Mouse (Mus musculus) heart, embryonic 15.5 days (tissue): ENCODE measurements at regions not wholly inside any gene's neighbourhood (a gene's known extent, or its start where the extent isn't known, plus 50 kb on each side); places are given as distances from the start of the nearest gene placed in this dataset.

Experiments used
- ATAC-seq: fragments of 200-750 bp; cut with Nextera tagmentation; replicated peaks from 2 replicates; pipeline ENCODE4 v1.8.0; 2017; ENCODE audit warnings: low read depth, moderate TSS enrichment; ENCODE audit not compliant: insufficient number of reproducible peaks, insufficient read depth, low FRiP score
- H3K27ac ChIP-seq: fragments of 300-500 bp; sonication (generic); 2 replicates; pipeline ENCODE4 v1.5.1; 2015; ENCODE audit warnings: mild to moderate bottlenecking, inconsistent platforms
- H3K27me3 ChIP-seq: fragments of 300-500 bp; sonication (generic); 2 replicates; pipeline ENCODE4 v1.6.1; 2015; ENCODE audit warnings: inconsistent platforms
- H3K36me3 ChIP-seq: fragments of 300-500 bp; sonication (generic); 2 replicates; pipeline ENCODE4 v1.6.1; 2015; ENCODE audit warnings: mild to moderate bottlenecking, inconsistent platforms
- H3K4me1 ChIP-seq: fragments of 300-500 bp; sonication (generic); replicated peaks from 2 replicates; pipeline ENCODE4 v1.6.1; 2015; ENCODE audit warnings: inconsistent platforms
- H3K4me2 ChIP-seq: fragments of 300-500 bp; sonication (generic); 2 replicates; pipeline ENCODE4 v1.6.1; 2015; ENCODE audit warnings: inconsistent platforms, mild to moderate bottlenecking, moderate library complexity
- H3K4me3 ChIP-seq: fragments of 300-500 bp; sonication (generic); 2 replicates; pipeline ENCODE4 v1.5.1; 2015; ENCODE audit warnings: mild to moderate bottlenecking, inconsistent platforms
- H3K9ac ChIP-seq: fragments of 300-500 bp; sonication (generic); 2 replicates; pipeline ENCODE4 v1.6.1; 2015; ENCODE audit warnings: mild to moderate bottlenecking, inconsistent platforms
- H3K9me3 ChIP-seq: fragments of 300-500 bp; sonication (generic); replicated peaks from 2 replicates; pipeline ENCODE4 v1.6.1; 2016; ENCODE audit warnings: inconsistent platforms
- WGBS: fragments of 180-500 bp; shearing (Covaris S2); methylation state at CpG from one replicate; pipeline ENCODE4 v1.1.7; 2015; ENCODE audit warnings: mixed read lengths; 5-methylcytosine and 5-hydroxymethylcytosine counted together

- ATAC-seq, result no peak
- Histone ChIP-seq H3K9ac (no peak overlapping the region), H3K4me2 (no peak overlapping the region), H3K27ac (no peak overlapping the region), H3K36me3 (no peaks in the 10 kb centered on the region), H3K27me3 (no peaks in the 10 kb centered on the region), H3K9me3 (no peaks in the 10 kb centered on the region), H3K4me1 (no peaks in the 10 kb centered on the region), H3K4me3 (no peak overlapping the region)
Measured at GRCm38 (mm10) chr3:136494831-136495230, 169.0 kb upstream of the Bank1 start.

DNA sequence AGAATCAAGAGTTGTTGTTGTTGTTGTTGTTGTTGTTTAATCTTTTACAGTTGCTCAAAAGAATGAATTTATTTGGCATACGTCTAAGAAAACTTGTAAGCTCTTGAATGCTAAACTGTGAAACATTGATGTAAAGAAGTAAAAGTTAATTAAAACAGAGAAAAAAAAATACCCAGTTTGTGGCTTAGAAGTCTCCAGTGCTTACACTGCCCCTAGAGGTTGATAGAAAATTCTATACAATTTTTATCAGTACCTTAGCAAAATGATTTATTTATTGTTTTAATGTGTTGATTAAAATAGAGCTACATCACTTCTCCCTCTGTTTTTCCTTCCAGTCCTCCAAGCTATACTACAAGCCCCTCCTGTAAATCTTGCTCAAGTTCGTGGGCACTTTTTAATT, 165.8 kb upstream of the Bank1 start:
- ATAC-seq, result no peak
- Histone ChIP-seq H3K4me1 (no peaks in the 10 kb centered on the region), H3K27ac (no peak overlapping the region), H3K27me3 (no peaks in the 10 kb centered on the region), H3K9me3 (no peaks in the 10 kb centered on the region), H3K9ac (no peak overlapping the region), H3K36me3 (no peaks in the 10 kb centered on the region), H3K4me3 (no peak overlapping the region), H3K4me2 (no peak overlapping the region)
- 77% methylated on average over 2 of the region's 2 CpGs for WGBS

- Histone ChIP-seq H3K4me2 (no peak overlapping the region), H3K9ac (no peak overlapping the region), H3K36me3 (no peaks in the 10 kb centered on the region), H3K27ac (no peak overlapping the region), H3K4me3 (no peak overlapping the region), H3K27me3 (no peaks in the 10 kb centered on the region), H3K9me3 (no peaks in the 10 kb centered on the region), H3K4me1 (no peaks in the 10 kb centered on the region)
- 85% methylated on average over 3 of the region's 3 CpGs for WGBS
- ATAC-seq, result no peak
Measured at GRCm38 (mm10) chr3:136471693-136472092, 145.8 kb upstream of the Bank1 start.

GRCm38 (mm10) chr3:136462747-136463146, 136.9 kb upstream of the Bank1 start:
- no peak overlapping the region for H3K4me3 ChIP-seq
- H3K27ac ChIP-seq, result no peak overlapping the region
- no peaks in the 10 kb centered on the region for H3K4me1 ChIP-seq
- no peak overlapping the region for H3K4me2 ChIP-seq
- no peaks in the 10 kb centered on the region for H3K27me3 ChIP-seq
- H3K36me3 ChIP-seq, result no peaks in the 10 kb centered on the region
- 76% methylated on average over 3 of the region's 3 CpGs for WGBS
- no peak overlapping the region for H3K9ac ChIP-seq
- ATAC-seq, result no peak
- no peaks in the 10 kb centered on the region for H3K9me3 ChIP-seq

- no peak overlapping the region for H3K4me2 ChIP-seq
- H3K9me3 ChIP-seq, result no peaks in the 10 kb centered on the region
- no peak overlapping the region for H3K9ac ChIP-seq
- 63% methylated on average over 10 of the region's 10 CpGs for WGBS
- no peak overlapping the region for H3K4me3 ChIP-seq
- H3K36me3 ChIP-seq, result no peaks in the 10 kb centered on the region
- H3K27me3 ChIP-seq, result no peaks in the 10 kb centered on the region
- ATAC-seq, result no peak
- no peak overlapping the region for H3K27ac ChIP-seq
- H3K4me1 ChIP-seq, result no peaks in the 10 kb centered on the region
Measured at GRCm38 (mm10) chr3:136456471-136457117, 130.7 kb upstream of the Bank1 start.

- ATAC-seq, result no peak
- H3K36me3 ChIP-seq, result no peaks in the 10 kb centered on the region
- H3K9ac ChIP-seq, result no peak overlapping the region
- no peaks in the 10 kb centered on the region for H3K4me1 ChIP-seq
- H3K27ac ChIP-seq, result no peak overlapping the region
- H3K9me3 ChIP-seq, result no peaks in the 10 kb centered on the region
- 74% methylated on average over 7 of the region's 7 CpGs for WGBS
- H3K4me3 ChIP-seq, result no peak overlapping the region
- H3K4me2 ChIP-seq, result no peak overlapping the region
- H3K27me3 ChIP-seq, result no peaks in the 10 kb centered on the region
Measured at GRCm38 (mm10) chr3:136455651-136456470, 130.0 kb upstream of the Bank1 start.

- Histone ChIP-seq H3K9me3 (no peaks in the 10 kb centered on the region), H3K4me3 (no peak overlapping the region), H3K27ac (no peak overlapping the region), H3K27me3 (no peaks in the 10 kb centered on the region), H3K36me3 (no peaks in the 10 kb centered on the region), H3K4me1 (no peaks in the 10 kb centered on the region), H3K9ac (no peak overlapping the region), H3K4me2 (no peak overlapping the region)
- 87% methylated on average over 3 of the region's 3 CpGs for WGBS
- ATAC-seq, result no peak
Measured at GRCm38 (mm10) chr3:136454967-136455366, 129.1 kb upstream of the Bank1 start.

- no peak overlapping the region for H3K4me2 ChIP-seq
- H3K27ac ChIP-seq, result no peak overlapping the region
- no peaks in the 10 kb centered on the region for H3K27me3 ChIP-seq
- H3K4me3 ChIP-seq, result no peak overlapping the region
- ATAC-seq, result no peak
- no peaks in the 10 kb centered on the region for H3K4me1 ChIP-seq
- H3K36me3 ChIP-seq, result no peaks in the 10 kb centered on the region
- 64% methylated on average over 9 of the region's 9 CpGs for WGBS
- no peak overlapping the region for H3K9ac ChIP-seq
- no peaks in the 10 kb centered on the region for H3K9me3 ChIP-seq
Measured at GRCm38 (mm10) chr3:136450986-136451774, 125.3 kb upstream of the Bank1 start.

- Histone ChIP-seq H3K27me3 (no peaks in the 10 kb centered on the region), H3K4me2 (no peak overlapping the region), H3K9ac (no peak overlapping the region), H3K4me1 (no peaks in the 10 kb centered on the region), H3K27ac (no peak overlapping the region), H3K4me3 (no peak overlapping the region), H3K9me3 (no peaks in the 10 kb centered on the region), H3K36me3 (no peaks in the 10 kb centered on the region)
- ATAC-seq, result no peak
- WGBS, result 77% methylated on average over 2 of the region's 2 CpGs
Measured at GRCm38 (mm10) chr3:136450361-136450895, 124.6 kb upstream of the Bank1 start.

- H3K4me2 ChIP-seq, result no peak overlapping the region
- H3K4me3 ChIP-seq, result no peak overlapping the region
- H3K9me3 ChIP-seq, result no peaks in the 10 kb centered on the region
- no peak overlapping the region for H3K9ac ChIP-seq
- ATAC-seq, result no peak
- no peaks in the 10 kb centered on the region for H3K4me1 ChIP-seq
- WGBS, result 78% methylated on average over 4 of the region's 4 CpGs
- no peaks in the 10 kb centered on the region for H3K36me3 ChIP-seq
- H3K27me3 ChIP-seq, result no peaks in the 10 kb centered on the region
- H3K27ac ChIP-seq, result no peak overlapping the region
Measured at GRCm38 (mm10) chr3:136449364-136449763, 123.5 kb upstream of the Bank1 start.

GRCm38 (mm10) chr3:136444598-136444997, 118.7 kb upstream of the Bank1 start:
- Histone ChIP-seq H3K27me3 (no peaks in the 10 kb centered on the region), H3K36me3 (no peaks in the 10 kb centered on the region), H3K27ac (no peak overlapping the region), H3K9me3 (no peaks in the 10 kb centered on the region), H3K4me2 (no peak overlapping the region), H3K4me1 (no peaks in the 10 kb centered on the region), H3K9ac (no peak overlapping the region), H3K4me3 (no peak overlapping the region)
- ATAC-seq, result no peak
- WGBS, result 49% methylated on average over 2 of the region's 2 CpGs
